Mouse (Mus musculus) kidney, postnatal 25 days (tissue): ENCODE results near the gene Gm49486.
"Not testable (repeated sequence)": the region's sequence is repeated elsewhere in the genome, so short reads cannot be mapped to it uniquely, and the experiment has no call there.

Experiments used
- DNase-seq, 2 experiments: peaks; one replicate each; pipeline ENCODE4 v3.0.0; 2021; ENCODE audit warnings: mixed read lengths in 2 of 2

The Gm49486 gene

DNA sequence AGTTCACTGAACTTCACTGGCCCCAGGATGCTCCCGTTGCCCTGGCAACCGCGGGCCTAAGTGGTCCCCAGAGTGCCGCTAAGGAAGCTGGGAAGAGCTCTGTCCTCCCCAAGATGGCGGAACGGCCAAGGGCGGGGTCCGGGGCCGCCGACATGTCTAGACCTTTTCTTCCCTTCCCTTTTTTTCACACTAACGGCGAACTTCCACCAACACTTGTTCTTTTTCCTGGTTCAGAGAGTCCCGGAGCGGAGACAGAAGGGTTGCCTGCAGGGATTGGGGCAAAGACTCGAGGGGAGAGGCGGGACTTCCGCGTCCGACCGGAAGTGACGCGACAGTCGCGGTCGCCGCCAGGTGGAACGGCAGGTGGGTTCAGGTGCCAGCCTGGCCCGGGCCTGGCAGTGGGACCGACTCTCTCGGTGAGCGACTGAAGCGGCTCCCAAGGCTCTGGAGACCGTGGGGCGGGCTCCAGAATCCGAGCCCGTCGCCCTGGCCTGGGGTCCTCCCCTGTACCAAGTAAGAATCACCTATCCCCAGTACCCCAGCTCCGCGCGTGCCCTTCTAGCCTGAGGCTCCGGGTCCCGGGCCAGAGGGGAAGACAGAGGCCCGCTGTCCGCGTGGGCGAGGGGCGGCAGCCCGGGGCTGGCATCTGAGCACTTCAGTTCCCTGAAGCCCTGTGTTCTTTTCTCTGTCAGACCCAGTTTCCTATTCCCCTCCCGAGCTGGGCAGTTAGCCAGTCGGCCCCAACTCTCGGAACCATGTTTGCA, at the start of gene Gm49486, which contains the start of gene Pick1:
Gm49486 (plus strand) TSS at position 334 of the 764 bp plus-strand sequence.
Pick1 (plus strand) TSS at position 116 of the 764 bp plus-strand sequence.
- DNase-seq: peak; percentile 92 to 95

DNA sequence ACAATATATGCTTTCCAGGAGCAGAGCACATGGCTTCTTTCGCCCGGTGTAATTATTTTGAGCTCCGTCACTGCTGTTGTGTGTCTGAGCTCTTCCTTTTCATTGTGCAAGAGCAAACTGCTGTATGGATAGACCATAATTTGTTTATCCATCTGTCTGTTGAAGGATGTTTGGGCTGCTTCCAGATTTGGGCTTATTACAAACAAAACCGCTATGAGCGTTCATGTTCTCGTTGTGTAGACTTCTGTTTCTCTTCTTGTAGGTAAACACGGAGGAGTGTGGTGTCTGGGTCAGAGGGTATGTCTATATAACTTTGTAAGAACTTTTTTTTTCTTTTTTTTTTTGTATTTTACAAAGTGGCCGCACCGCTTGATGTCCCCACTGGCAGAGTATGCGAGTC, 44.0 kb upstream of the Gm49486 start:
- no peak for DNase-seq

DNA sequence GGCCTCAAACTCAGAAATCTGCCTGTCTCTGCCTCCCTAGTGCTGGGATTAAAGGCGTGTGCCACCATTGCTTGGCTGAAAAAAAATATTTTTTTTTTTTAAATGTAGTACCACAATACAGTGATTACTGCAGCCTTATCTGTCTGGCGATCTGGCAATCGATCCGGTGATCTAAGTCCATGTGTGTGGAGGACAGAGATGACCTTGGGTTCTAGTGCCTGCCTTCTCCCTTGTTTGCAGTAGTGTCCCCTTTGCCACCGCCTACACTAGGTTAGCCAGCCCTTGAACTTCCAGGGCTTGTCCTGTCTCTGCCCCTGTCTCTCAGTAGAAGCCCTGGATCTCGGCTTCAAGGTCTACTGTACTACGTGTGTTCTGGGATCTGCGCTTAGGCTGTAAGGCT, 41.4 kb upstream of the Gm49486 start:
- no peak for DNase-seq

DNA sequence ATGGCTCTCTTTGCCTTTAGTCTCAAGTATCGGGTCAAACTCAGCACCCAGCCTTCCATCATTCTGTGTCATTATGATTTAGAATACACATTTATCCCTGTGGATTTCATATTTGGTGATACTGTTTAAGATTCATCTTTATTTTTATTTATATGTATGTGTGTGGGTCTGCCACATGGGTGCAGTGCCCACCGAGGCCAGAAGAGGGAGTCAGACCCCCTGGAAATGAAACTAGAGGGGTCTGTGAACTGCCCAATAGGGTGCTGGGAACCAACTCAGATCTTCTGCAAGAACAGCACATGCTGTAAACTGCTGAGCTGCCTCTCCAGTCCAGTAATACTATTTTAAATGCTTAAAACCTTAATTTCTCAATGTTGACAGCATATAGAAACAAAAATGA, 37.8 kb upstream of the Gm49486 start:
- no peak for DNase-seq

DNA sequence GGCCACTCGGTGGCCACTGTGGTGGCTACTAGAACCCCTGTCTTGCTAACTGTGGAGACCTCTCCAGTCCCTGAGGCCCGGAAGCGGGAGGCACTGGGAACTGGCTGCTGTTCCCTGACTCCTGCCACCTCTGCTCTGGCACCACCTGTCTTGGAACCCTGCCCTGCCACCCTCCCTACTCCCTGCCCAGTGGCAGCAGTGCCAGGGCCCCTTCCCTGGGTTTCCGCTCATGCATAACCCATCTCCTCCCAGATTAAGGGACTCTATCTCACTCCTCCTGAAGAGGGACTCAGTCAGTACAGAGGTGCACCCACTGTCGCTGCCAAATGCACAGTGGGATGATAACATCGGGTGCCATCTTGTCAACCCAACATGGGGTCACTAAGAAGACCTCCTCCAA, 36.7 kb upstream of the Gm49486 start:
- DNase-seq: no peak

DNA sequence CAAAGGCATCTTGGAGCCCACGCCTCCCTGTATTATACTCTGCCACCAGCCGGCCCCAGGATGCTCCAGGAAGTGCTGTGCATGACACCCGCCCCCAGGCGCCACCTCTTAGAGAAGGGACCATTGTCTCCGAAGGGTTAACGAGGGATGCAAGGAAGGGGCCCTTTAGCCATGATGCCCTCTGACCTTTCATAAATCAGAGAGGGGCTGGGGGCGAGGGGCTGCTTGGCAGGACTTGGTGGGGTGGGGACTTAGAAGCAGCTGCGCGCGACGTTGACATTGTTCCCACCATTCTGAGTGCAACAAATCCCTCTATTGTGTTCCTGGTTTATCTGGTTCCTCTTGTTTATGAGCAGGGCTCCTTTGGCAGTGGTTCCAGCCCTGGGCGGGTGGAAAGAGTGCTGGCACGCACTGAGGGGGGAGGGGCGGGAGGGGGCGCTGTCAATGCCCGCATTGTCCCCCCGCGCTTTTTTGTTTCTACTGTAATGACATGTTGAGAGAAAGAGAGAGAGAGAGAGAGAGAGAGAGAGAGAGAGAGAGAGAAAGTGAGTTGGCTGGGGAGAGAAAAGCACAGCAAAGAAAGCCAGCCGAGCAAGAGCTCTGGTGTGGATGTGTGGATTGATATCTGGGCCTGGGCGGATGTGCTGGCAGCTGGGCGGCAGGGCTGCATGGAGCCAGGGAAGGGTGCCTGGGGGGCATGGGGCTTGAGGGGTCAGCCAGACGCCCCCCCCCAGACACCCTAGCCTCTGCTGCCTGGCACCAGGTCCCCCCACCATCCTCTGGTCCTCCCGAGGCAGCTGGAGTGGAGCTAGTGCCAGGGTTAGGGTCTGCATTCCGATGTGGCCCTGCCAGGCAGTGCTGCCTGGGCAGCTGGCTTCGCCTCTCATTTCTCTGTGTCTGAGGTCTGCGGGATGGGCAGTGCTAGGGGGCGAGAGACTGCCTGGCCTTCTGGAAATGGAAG, 36.0 kb upstream of the Gm49486 start:
- DNase-seq: no peak

DNA sequence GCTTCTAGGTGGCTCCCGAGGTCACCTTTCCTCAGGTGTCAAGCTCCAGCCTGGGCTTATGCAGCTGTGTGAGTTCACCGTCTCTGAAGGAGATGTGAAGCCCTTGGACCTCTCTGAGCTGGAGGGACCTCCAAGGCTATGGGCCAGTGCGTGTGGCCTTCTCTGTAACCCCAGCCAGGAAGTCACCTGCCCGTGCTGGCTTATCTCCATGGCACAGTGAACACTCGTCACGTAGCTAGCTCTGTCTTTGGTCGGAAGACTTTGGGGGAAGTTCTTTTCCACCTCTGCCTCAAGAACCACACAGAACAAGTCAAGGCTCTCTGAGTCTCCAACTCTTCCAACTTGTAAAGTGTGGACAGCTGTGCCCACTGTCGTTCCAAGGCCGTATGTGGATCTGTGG, 35.1 kb upstream of the Gm49486 start:
- DNase-seq: no peak

DNA sequence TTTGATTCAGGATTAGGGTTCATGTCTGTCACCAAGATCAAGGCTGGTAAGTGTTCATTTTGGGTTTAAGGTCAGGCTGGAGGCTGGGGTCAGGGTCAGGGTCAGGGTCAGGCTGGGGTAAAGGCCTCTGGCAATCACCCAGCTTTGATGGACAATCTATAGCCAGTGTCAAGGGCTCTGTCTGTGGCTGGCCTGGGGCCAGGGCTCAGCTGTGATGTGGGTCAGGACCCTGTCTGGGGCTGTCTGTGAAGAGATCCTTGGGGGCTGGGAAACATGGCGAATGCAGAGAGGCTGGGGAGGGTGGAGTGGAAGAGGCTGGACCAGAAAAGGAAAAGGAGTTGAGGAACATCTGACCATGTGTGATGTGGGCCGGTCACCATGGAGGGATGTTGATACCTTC, 34.2 kb upstream of the Gm49486 start:
- no peak for DNase-seq

DNA sequence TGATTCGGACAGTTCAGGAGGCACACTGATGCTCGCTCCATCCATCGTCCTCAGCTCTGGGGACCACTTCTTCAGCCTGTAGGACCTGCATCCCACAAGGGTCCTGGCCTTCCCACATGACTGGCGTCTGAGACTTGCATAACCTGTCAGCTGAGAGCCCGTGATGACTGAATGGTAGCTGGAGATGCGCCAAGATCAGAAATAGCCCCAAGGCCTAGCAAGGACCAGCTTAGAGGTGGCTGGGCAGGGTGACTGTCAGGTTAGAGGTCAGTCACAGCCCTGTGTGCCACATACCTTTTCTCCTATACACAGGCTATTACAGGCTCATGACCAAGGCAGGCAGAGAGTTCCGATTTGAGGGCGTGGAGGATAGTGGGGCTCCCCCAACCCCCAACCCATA, 33.7 kb upstream of the Gm49486 start:
- no peak for DNase-seq

DNA sequence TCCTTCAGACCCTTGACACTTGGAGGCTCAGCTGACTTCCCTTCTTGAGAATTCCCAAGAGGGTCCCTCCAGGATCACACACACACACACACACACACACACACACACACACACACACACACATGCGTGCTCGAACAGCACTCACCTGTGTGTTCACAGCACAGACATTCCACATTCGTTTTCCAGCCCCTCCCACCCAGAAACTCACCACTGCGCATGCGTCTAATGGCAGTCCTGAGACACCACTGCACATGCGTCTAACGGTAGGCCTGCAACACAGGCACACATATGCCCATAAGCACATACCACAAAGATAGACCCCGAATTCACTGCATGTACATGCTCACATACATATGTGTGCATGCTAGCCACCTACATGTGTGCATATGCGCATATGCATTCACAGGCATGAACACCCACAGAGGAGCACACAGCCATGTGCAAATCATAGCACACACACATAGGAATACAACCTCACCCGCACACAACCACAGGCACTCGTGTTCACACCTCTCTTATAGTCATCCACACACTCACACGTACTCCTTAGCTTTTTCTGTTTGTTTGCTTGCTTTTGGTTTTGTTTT, 29.7 kb upstream of the Gm49486 start:
- DNase-seq: no peak

DNA sequence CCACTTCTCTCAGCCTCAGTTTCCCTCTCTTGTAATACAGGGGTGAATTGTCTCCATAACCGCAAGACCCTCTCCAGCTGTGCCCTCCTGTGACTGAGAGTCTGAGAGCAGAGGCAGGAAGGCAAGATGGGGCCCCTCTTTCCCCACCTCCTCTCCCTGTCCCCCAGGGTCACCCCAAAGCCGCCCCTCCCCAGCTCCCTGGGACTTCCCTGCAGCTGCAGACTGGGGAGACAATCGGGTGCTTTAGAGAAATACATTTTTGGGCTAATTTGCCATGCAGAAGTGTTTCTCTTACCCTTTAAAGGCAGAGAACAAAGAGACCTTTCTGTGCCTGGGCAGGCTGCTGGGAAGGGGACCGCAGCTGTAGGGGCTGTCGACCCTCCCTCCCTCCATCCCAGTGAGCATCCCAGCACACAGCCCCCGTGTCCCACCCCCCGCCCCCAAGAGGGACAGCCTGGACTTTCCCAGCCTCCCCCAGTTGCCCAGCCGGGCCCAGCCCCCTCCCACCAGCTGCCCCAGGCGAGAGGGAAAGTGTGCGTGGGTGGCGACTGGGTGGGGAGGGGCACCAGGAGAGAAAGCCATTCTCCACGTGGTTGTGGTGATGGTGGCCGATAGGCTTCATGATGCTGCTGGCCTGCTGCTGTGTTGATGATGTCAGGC, 27.6 kb upstream of the Gm49486 start:
- no peak for DNase-seq

DNA sequence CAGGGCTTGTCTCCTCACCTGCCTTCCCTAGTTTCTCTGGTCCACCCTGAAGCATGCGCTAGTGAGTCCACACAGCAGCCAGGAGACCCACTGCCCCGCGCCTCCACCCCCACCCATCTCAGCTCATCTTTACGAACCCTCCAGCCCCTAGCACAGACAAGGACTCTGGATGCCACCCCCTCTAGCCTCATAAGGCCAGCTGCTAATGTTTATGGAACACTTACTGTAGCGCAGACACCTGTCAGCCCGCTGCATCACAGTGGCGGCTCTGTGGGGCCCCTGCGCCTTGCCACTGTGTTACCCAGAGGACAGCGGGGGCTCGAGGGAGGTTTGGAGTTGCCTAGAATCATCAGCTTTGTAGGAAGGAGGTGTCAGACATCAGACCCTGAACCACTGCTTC, 26.6 kb upstream of the Gm49486 start:
- DNase-seq: no peak

DNA sequence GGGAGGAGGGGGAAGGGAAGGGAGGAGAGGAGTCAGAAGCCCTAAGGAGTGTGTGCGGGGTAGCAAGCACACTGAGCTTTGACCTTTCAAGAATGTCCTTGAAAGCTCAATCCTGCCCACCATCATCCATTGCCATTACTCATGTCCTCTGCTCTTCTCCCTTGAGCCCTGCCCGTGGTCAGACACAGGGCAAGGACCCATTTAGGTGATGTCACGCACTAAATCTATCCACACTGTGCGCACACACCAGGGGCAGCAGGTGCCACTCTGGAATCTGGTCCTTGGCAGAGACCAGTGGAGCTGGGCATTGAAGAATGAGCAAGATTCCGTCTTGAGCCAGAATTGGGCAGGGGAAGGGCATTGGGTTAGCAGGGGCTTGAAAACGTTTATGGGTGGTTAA, 21.0 kb upstream of the Gm49486 start:
- no peak for DNase-seq

DNA sequence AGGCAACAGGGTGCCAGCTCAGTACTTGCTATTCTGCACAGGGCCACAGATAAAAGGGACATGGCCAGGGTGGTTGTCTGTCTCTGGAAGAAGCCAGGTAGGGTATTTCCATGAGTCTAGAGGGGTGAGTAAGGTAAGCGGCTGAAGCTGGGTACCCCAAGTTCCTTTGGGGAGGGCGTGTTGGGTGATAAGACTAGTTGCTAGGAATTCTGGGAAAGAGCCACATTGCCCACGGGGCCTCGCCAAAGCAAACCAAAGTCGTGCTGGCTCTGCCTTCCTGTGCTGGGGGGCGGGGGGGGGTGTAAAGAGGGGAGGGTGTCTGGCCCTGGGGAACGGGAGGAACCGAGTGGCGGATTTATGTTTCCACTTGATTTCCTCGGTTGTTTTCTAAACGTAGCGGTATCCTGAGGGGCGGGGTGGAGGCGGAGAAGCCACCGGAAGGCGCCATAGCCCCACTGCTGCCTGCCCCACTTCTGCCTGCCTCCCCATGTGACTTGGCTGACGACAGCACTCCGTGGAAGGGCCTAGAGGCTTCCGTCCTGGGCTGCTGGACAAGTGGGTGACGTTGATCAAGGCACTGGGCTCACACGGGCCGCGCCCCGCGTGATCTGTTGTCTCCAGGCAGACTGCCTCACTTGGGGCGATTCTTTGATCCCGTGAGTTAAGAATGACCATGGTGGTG, 20.3 kb upstream of the Gm49486 start:
- peak; percentile 60 to 88 for DNase-seq

DNA sequence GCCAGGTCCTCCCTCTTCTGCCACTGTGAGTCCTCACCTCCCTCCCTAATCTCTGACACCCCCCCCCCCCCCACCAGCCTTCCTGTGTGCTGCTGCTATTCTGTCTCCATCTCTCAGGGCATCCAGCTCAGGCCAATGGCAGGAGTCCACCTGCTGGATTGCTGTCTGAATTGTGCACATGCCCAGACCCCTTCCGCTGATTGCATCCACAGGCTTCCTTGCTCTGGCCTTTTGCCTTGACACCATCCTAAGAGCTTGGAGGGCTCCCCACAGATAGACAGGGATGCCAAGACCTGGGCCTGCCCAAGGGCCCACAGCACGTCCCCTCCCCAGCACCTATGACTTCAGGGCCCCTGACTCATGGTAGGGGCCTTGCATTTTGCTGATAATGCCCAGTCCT, 18.8 kb upstream of the Gm49486 start:
- no peak for DNase-seq

DNA sequence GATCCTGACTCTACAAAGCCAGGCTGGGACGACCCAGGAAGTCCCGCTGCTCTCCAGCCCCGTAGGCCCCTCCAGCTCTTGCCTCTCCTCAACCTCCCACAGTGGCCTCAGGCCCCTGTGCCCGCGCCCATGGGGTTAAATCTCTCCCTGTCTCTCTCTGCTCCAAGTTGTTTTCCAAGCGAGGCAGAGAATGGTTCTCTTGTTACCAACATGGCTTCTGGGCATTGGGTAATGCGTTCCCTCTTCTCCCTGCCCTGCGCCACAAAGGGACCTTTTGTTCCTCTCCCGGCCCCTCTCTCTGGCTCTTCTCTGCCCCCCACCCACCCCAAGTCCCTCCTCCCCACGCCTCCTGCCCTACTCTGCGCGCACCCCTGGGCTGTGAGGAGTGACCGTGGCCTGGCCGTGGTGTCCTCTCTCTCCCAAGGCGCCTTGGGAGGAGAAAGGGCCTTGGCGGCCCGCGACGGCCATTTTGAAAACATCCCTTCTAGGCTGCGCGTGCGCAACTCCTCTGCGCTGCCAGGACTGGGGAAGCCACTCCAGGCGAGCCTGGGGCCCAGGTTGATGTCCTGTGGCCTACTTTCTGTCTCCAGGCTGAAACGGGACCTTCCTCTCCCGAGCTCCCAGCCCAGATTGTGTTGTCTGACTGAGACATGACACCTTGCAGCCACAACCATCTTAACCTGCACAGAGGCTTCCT, 16.3 kb upstream of the Gm49486 start:
- DNase-seq: no peak

DNA sequence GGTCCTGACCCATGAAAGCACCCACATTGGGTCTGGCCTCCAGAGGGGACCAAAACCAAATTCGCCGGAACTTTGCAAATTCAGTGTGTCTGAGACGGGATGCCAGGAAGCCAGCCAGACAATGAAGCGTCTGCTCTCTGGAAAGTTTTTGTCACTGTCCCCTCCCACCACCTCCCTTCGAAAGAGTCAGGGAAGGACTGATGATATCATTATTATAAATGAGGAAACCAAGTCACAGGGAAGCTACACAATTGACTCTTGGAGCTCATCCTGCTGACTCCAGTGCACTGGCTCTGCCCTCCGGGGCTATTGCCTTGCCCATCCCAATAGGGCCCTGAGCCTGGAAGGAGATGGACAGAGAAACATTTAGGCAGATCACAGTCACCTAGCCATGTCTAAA, 15.6 kb upstream of the Gm49486 start:
- no peak for DNase-seq

DNA sequence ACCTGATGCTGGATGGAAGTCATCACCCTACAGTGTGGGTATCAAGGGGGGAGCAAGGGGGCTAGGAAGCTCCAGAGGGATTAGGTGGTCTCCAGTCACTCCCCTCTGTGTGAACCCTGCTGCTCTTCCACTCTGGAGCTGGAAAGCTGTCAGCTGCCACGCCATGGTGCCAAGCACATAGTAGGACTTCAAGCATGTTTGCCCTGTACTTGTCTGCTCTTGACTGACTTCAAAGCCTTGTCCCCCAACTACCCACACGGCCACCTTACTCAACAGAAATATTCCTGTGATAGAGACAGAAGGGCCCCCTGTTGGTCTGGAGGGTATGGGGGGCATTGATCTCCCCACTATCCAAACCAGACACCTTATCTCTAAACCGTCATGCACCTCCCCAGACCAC, 13.0 kb upstream of the Gm49486 start:
- no peak for DNase-seq

DNA sequence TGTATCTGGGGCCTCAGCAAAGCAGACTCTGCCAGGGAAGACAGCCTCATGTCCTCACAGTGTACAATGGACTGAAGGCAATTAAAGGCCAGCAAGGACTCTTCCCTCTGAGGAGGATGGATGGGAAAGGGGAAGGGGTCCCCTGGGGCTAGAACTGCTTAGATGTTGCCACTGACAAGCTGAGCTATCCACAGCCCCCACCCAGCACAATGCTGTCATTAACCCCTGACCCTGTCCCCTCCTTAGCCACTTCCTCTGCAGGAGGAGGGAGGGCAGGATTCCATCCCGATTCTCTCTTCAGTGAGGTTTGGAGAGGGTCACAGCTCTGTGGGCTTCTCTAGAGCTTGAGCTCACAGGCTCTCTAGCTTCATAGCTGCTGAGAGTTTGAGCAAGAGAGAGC, 9.6 kb upstream of the Gm49486 start:
- DNase-seq: peak; percentile 22 to 60

DNA sequence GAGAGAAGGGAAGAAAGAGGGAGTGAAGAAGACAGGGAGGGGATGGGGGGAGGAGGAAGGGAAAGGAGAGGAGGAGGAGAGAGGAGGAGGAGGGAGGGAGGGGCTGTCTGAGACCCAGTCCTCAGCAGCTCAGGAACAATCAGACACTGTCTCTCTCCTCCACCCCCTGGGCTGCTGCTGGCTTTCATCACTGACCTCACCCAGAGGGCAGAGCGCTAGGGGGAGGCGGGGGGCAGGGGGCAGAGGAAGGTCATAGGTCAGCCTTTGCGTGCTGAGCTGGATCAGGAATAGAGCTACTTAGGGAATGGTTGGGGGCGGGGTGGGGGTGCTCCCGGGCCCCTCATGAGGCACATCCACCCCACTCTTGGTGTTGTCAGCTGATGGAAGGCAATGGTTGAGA, 5.5 kb upstream of the Gm49486 start:
- no peak for DNase-seq

DNA sequence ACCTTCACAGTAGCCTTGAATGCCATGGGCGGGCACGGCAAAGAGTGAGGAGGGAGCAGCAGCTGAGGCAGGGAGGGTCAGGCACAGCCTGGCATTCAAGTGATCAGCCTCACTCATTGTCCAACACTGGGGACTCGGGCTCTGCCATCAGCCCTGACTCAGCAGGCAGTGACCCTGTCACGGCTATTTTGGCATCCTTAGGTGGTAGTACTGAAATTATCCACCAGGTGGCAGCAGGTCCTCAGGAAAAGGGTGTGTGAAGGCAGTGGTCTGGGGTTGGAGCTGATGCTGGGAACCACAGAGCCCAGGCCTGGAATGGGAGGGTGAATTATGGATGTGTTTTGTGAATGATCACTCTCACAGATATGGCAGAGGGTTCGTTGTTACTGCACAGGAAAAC, 4.5 kb upstream of the Gm49486 start:
- peak; percentile 84 to 90 for DNase-seq

DNA sequence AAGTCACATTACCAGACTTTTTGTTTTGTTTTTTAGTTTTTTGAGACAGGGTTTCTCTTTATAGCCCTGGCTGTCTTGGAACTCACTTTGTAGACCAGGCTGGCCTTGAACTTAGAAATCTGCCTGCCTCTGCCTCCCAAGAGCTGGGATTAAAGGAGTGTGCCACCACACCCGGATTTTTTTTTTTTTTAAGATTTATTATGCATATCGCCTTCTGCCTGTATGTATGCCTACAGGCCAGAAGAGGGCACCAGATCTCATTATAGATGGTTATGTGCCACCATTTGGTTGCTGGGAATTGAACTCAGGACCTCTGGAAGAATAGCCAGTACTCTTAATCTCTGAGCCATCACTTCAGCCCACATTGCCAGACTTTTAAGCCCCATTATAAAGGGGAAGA, 3.4 kb upstream of the Gm49486 start:
- DNase-seq: not testable (repeated sequence)
